Mouse (Mus musculus) MEL (cell line): ENCODE results near the gene Evl. TPM values are rescaled to one million over a fixed set of nuclear protein-coding genes. Genes with fewer than 3 reads are reported as not detected.
A peak's percentile ranks its signal among the peaks of the same experiment; 100 is the strongest.

Experiments
- DNase-seq: peaks from one replicate; pipeline ENCODE4 v3.0.0; 2011; ENCODE audit warnings: low read depth, low spot score
- H3K27ac ChIP-seq: 2 replicates; pipeline ENCODE4 v1.5.1; 2012; ENCODE audit warnings: low read depth, mild to moderate bottlenecking, control low read depth, low read length, moderate library complexity; ENCODE audit not compliant: control insufficient read depth
- H3K27me3 ChIP-seq, 2 experiments: fragments of 150-350 bp in 1 of 2; sonication (generic) in 1 of 2; 2 replicates each; pipeline ENCODE4 v1.6.1; 2012; ENCODE audit warnings: low read length in 2 of 2, mild to moderate bottlenecking in 2 of 2, improper control_type of control experiment in 1 of 2, moderate library complexity in 1 of 2; ENCODE audit not compliant: insufficient read depth in 2 of 2, control insufficient read depth in 1 of 2
- H3K36me3 ChIP-seq, 2 experiments: 2 replicates each; pipeline ENCODE4 v1.6.1; 2012 to 2014; ENCODE audit warnings: low read length in 2 of 2, improper control_type of control experiment in 1 of 2, inconsistent platforms in 1 of 2, mild to moderate bottlenecking in 1 of 2; ENCODE audit not compliant: insufficient read depth in 2 of 2, control insufficient read depth in 1 of 2
- H3K4me1 ChIP-seq, 2 experiments: fragments of 150-350 bp in 1 of 2; sonication (generic) in 1 of 2; 2 replicates each; pipeline ENCODE4 v1.6.1; 2012; ENCODE audit warnings: low read length in 2 of 2, improper control_type of control experiment in 1 of 2, mild to moderate bottlenecking in 1 of 2; ENCODE audit not compliant: insufficient read depth in 2 of 2, control insufficient read depth in 1 of 2
- H3K4me3 ChIP-seq, 2 experiments: fragments of 150-350 bp in 1 of 2; sonication (generic) in 1 of 2; 2 replicates each; pipeline ENCODE4 v1.5.1; 2012; ENCODE audit warnings: low read depth in 2 of 2, low read length in 2 of 2, mild to moderate bottlenecking in 2 of 2, moderate library complexity in 2 of 2, control low read depth in 1 of 2, improper control_type of control experiment in 1 of 2; ENCODE audit not compliant: control insufficient read depth in 1 of 2, insufficient read depth in 1 of 2
- H3K79me2 ChIP-seq: 2 replicates; pipeline ENCODE4 v1.6.1; 2012; ENCODE audit warnings: mild to moderate bottlenecking, low read length, moderate library complexity; ENCODE audit not compliant: control insufficient read depth, poor library complexity, insufficient read depth
- H3K9ac ChIP-seq: 2 replicates; pipeline ENCODE4 v1.6.1; 2012; ENCODE audit warnings: low read depth, mild to moderate bottlenecking, control low read depth, low read length, moderate library complexity; ENCODE audit not compliant: control insufficient read depth, poor library complexity, severe bottlenecking
- H3K9me3 ChIP-seq: fragments of 150-350 bp; sonication (generic); replicated peaks from 2 replicates; pipeline ENCODE4 v1.6.1; 2012; ENCODE audit warnings: mild to moderate bottlenecking, low read length, improper control_type of control experiment, moderate library complexity; ENCODE audit not compliant: insufficient read depth
- BHLHE40 ChIP-seq: IDR thresholded peaks from 2 replicates; pipeline ENCODE4 v1.6.1; 2012; ENCODE audit warnings: low read depth, mild to moderate bottlenecking, inconsistent platforms, low read length, improper control_type of control experiment, borderline replicate concordance
- CTCF ChIP-seq, 3 experiments: IDR thresholded peaks in 2 of 3; conservative IDR thresholded peaks in 1 of 3; 2 replicates each; pipeline ENCODE4 v1.5.1; 2011 to 2012; ENCODE audit warnings: low read length in 3 of 3, low read depth in 2 of 3, mild to moderate bottlenecking in 2 of 3, improper control_type of control experiment in 1 of 3, inconsistent platforms in 1 of 3, mixed read lengths in 1 of 3, moderate library complexity in 1 of 3; ENCODE audit not compliant: control insufficient read depth in 1 of 3, insufficient read depth in 1 of 3, poor library complexity in 1 of 3, severe bottlenecking in 1 of 3
- EP300 ChIP-seq, 2 experiments: IDR thresholded peaks; 2 replicates each; pipeline ENCODE4 v1.6.1; 2011; ENCODE audit warnings: improper control_type of control experiment in 2 of 2, low read length in 2 of 2, low read depth in 1 of 2, mild to moderate bottlenecking in 1 of 2
- GABPA ChIP-seq: IDR thresholded peaks from 2 replicates; pipeline ENCODE4 v1.6.1; 2012; ENCODE audit warnings: low read depth, mild to moderate bottlenecking, inconsistent platforms, low read length, improper control_type of control experiment, moderate library complexity
- GATA1 ChIP-seq: IDR thresholded peaks from 2 replicates; pipeline ENCODE4 v1.6.1; 2011; ENCODE audit warnings: low read depth, low read length, improper control_type of control experiment
- HCFC1 ChIP-seq: IDR thresholded peaks from 2 replicates; pipeline ENCODE4 v1.6.1; 2012; ENCODE audit warnings: low read depth, mild to moderate bottlenecking, inconsistent platforms, low read length, improper control_type of control experiment, moderate library complexity
- MAFK ChIP-seq: IDR thresholded peaks from 2 replicates; pipeline ENCODE4 v1.6.1; 2011; ENCODE audit warnings: low read depth, mild to moderate bottlenecking, low read length, improper control_type of control experiment, borderline replicate concordance
- MAX ChIP-seq: IDR thresholded peaks from 2 replicates; pipeline ENCODE4 v1.6.1; 2011; ENCODE audit warnings: low read length, improper control_type of control experiment
- MAZ ChIP-seq: IDR thresholded peaks from 2 replicates; pipeline ENCODE4 v1.6.1; 2012; ENCODE audit warnings: low read depth, mild to moderate bottlenecking, inconsistent platforms, low read length, improper control_type of control experiment
- MYC ChIP-seq: IDR thresholded peaks from 2 replicates; pipeline ENCODE4 v1.6.1; 2011; ENCODE audit warnings: low read depth, mild to moderate bottlenecking, low read length, improper control_type of control experiment, moderate library complexity
- NELFE ChIP-seq: IDR thresholded peaks from 2 replicates; pipeline ENCODE4 v1.6.1; 2011; ENCODE audit warnings: low read depth, low read length, improper control_type of control experiment
- NRF1 ChIP-seq: IDR thresholded peaks from 2 replicates; pipeline ENCODE4 v1.6.1; 2014; ENCODE audit warnings: low read depth, mild to moderate bottlenecking, inconsistent platforms, low read length, improper control_type of control experiment, moderate library complexity; ENCODE audit not compliant: poor library complexity, insufficient read depth, severe bottlenecking
- POLR2AphosphoS2 ChIP-seq: IDR thresholded peaks from 2 replicates; pipeline ENCODE4 v1.6.1; 2011; ENCODE audit warnings: low read length, improper control_type of control experiment
- POLR2AphosphoS5 ChIP-seq: IDR thresholded peaks from 2 replicates; pipeline ENCODE4 v1.6.1; 2012; ENCODE audit warnings: low read depth, borderline replicate concordance, mild to moderate bottlenecking, inconsistent platforms, low read length, moderate library complexity, mixed read lengths
- RAD21 ChIP-seq: IDR thresholded peaks from 2 replicates; pipeline ENCODE4 v1.6.1; 2011; ENCODE audit warnings: mild to moderate bottlenecking, low read depth, low read length, improper control_type of control experiment
- SMC3 ChIP-seq: IDR thresholded peaks from 2 replicates; pipeline ENCODE4 v1.6.1; 2011; ENCODE audit warnings: low read depth, low read length, improper control_type of control experiment
- TAL1 ChIP-seq: IDR thresholded peaks from 2 replicates; pipeline ENCODE4 v1.6.1; 2012; ENCODE audit warnings: mild to moderate bottlenecking, inconsistent platforms, low read length, moderate library complexity, mixed read lengths
- USF2 ChIP-seq, 2 experiments: IDR thresholded peaks; 2 replicates each; pipeline ENCODE4 v1.6.1; 2011 to 2012; ENCODE audit warnings: improper control_type of control experiment in 2 of 2, low read length in 2 of 2, borderline replicate concordance in 1 of 2, inconsistent platforms in 1 of 2, low read depth in 1 of 2, mild to moderate bottlenecking in 1 of 2; ENCODE audit not compliant: insufficient read depth in 1 of 2
- polyA plus RNA-seq, 2 experiments: library from polyadenylated mRNA; stranded (reverse) in 1 of 2; unstranded in 1 of 2; fragments of >175 nt in 1 of 2; fragments of >200 nt in 1 of 2; gene quantifications; 2 replicates each; pipeline versions ENCODE4 v1.2.1 to v1.2.4; 2012; ENCODE audit warnings: low replicate concordance in 2 of 2, low read depth in 1 of 2; ENCODE audit not compliant: insufficient read length in 2 of 2, insufficient read depth in 1 of 2, missing spikeins in 1 of 2
- total RNA-seq: library from RNA; depleted of rRNA; stranded (reverse); fragments of 300-350 nt; gene quantifications from 2 replicates; pipeline ENCODE4 v1.2.3, GENCODE M21; 2012

Evl gene
- total and polyA plus RNA-seq, 3 experiments: not detected

GRCm38 (mm10) chr12:108705486-108705885 is 151.0 kb downstream of the Evl start:
- Histone ChIP-seq H3K79me2 (no peaks in the 10 kb centered on the region), H3K36me3 (no peaks in the 10 kb centered on the region), H3K9ac (no peak overlapping the region)

GRCm38 (mm10) chr12:108706129-108706528 is 151.6 kb downstream of the Evl start:
- Histone ChIP-seq H3K9ac (no peak overlapping the region), H3K4me3 (no peak overlapping the region), H3K4me1 (no peaks in the 10 kb centered on the region), H3K9me3 (no peaks in the 10 kb centered on the region), H3K79me2 (no peaks in the 10 kb centered on the region), H3K27me3 (no peaks in the 10 kb centered on the region), H3K27ac (no peak overlapping the region), H3K36me3 (no peaks in the 10 kb centered on the region)
- no peak for TF ChIP-seq TAL1
- no peak for TF ChIP-seq GABPA
- no peak for TF ChIP-seq MAX
- no peak for TF ChIP-seq HCFC1
- TF ChIP-seq MAZ: no peak
- no peak for TF ChIP-seq POLR2AphosphoS2
- TF ChIP-seq RAD21: no peak; the same call in 1 of the 2 replicates
- TF ChIP-seq NELFE: no peak
- TF ChIP-seq BHLHE40: no peak
- TF ChIP-seq USF2 (IDR thresholded peaks at IDR 0.05; ENCODE audit: borderline replicate concordance in 1 of 2, insufficient read depth in 1 of 2, low read depth in 1 of 2, low read length in 2 of 2): no peak
- TF ChIP-seq NRF1: no peak
- TF ChIP-seq CTCF (IDR thresholded peaks at IDR 0.05 in 2 of 3, conservative IDR thresholded peaks at IDR 0.05 in 1 of 3; ENCODE audit: control insufficient read depth in 1 of 3, insufficient read depth in 1 of 3, low read depth in 2 of 3, low read length in 3 of 3, poor library complexity in 1 of 3, severe bottlenecking in 1 of 3): peak in 1 of 3 experiments; percentile 28; a peak in 2 of 6 replicates
- TF ChIP-seq SMC3: peak; percentile 11; the same call in 1 of the 2 replicates
- TF ChIP-seq POLR2AphosphoS5: no peak
- no peak for TF ChIP-seq MYC
- TF ChIP-seq MAFK: no peak
- no peak for TF ChIP-seq EP300 (IDR thresholded peaks at IDR 0.05; ENCODE audit: low read depth in 1 of 2, low read length in 2 of 2)
- peak; percentile 5 for DNase-seq

More at GRCm38 (mm10) chr12:108705486-108705885, 151.0 kb downstream of the Evl start:
- no peaks in the 10 kb centered on the region for H3K27me3 ChIP-seq
- no peak overlapping the region for H3K4me3 ChIP-seq
- H3K9me3 ChIP-seq: no peaks in the 10 kb centered on the region
- H3K27ac ChIP-seq: no peak overlapping the region
- no peaks in the 10 kb centered on the region for H3K4me1 ChIP-seq
- TF ChIP-seq GATA1 (no peak), GABPA (no peak)
- no peak for DNase-seq
